ENCODE assay signal across 7 mouse cellular contexts in genomic region chr10:81628390-81628789, GRCm38 (mm10). TPM values are rescaled to one million over a fixed set of nuclear protein-coding genes. Genes with fewer than 3 reads are reported as not detected.
DNase-seq lines count a peak whose midpoint lies in the region; ATAC-seq and TF ChIP-seq lines count a peak whose summit lies in the region.

Ankrd24 (plus strand) TSS chr10:81628540.

- WGBS in lung, embryonic 14.5 days, result 74% methylated on average over 16 of the region's 16 CpGs
- WGBS in bone marrow, adult 2 months, result 86% methylated on average over 16 of the region's 16 CpGs
- 73% methylated on average over 16 of the region's 16 CpGs for WGBS in limb, embryonic 12.5 days
- 79% methylated on average over 16 of the region's 16 CpGs for WGBS in stomach, postnatal 0 days

- peak within 1 kb of the TSS; percentile 74 for H3K9ac ChIP-seq in lung, embryonic 14.5 days
- peak within 1 kb of the TSS; percentile 72 for H3K9ac ChIP-seq in limb, embryonic 12.5 days (replicated peaks)
- peak within 1 kb of the TSS; percentile 80 for H3K9ac ChIP-seq in stomach, postnatal 0 days (ENCODE audit: low read length)

- peak within 1 kb of the TSS; percentile 61 for H3K4me3 ChIP-seq in lung, embryonic 14.5 days (ENCODE audit: low read depth, low read length)
- peak within 1 kb of the TSS; percentile 83 for H3K4me3 ChIP-seq in bone marrow, adult 2 months (replicated peaks; ENCODE audit: control insufficient read depth, low read depth, low read length)
- peak within 1 kb of the TSS; percentile 74 for H3K4me3 ChIP-seq in limb, embryonic 12.5 days (replicated peaks)
- peak within 1 kb of the TSS; percentile 76 for H3K4me3 ChIP-seq in stomach, postnatal 0 days (ENCODE audit: low read depth, low read length)

- no peak for TF ChIP-seq POLR2A in bone marrow, adult 2 months (IDR thresholded peaks at IDR 0.05; ENCODE audit: borderline replicate concordance, control insufficient read depth, low read depth, low read length)

- H3K9me3 ChIP-seq in lung, embryonic 14.5 days (ENCODE audit: low read depth, low read length), result no peaks in the 10 kb centered on the region
- H3K9me3 ChIP-seq in limb, embryonic 12.5 days, result no peaks in the 10 kb centered on the region
- H3K9me3 ChIP-seq in stomach, postnatal 0 days (ENCODE audit: control insufficient read depth, low read length), result no peaks in the 10 kb centered on the region

- peaks cover 13% of the 10 kb centered on the region for H3K4me1 ChIP-seq in lung, embryonic 14.5 days (ENCODE audit: insufficient read depth)
- H3K4me1 ChIP-seq in bone marrow, adult 2 months (ENCODE audit: control insufficient read depth, insufficient read depth, low read length), result no peaks in the 10 kb centered on the region; the same call in none of the 2 replicates
- H3K4me1 ChIP-seq in limb, embryonic 12.5 days (replicated peaks), result peaks cover 23% of the 10 kb centered on the region
- H3K4me1 ChIP-seq in stomach, postnatal 0 days (replicated peaks; ENCODE audit: control insufficient read depth, insufficient read depth), result peaks cover 6% of the 10 kb centered on the region

- ATAC-seq in lung, embryonic 14.5 days (ENCODE audit: insufficient read depth), result no peak
- ATAC-seq in limb, embryonic 12.5 days (ENCODE audit: insufficient number of reproducible peaks, insufficient read depth, low FRiP score, low TSS enrichment, low read depth), result no peak
- ATAC-seq in stomach, postnatal 0 days (ENCODE audit: low FRiP score, low TSS enrichment), result no peak

- no peak for TF ChIP-seq CTCF in lung, embryonic 14.5 days (IDR thresholded peaks at IDR 0.05; ENCODE audit: low read depth)
- TF ChIP-seq CTCF in bone marrow, adult 2 months (IDR thresholded peaks at IDR 0.05; ENCODE audit: control insufficient read depth, insufficient read depth, low read length), result no peak
- TF ChIP-seq CTCF in stomach, postnatal 0 days (IDR thresholded peaks at IDR 0.05; ENCODE audit: low read depth), result no peak

- peak within 1 kb of the TSS; percentile 92 for H3K27ac ChIP-seq in lung, embryonic 14.5 days (ENCODE audit: low read depth)
- peak within 1 kb of the TSS; percentile 72 for H3K27ac ChIP-seq in bone marrow, adult 2 months (ENCODE audit: control insufficient read depth, insufficient read depth, low read depth, low read length, poor library complexity)
- peak within 1 kb of the TSS; percentile 92 for H3K27ac ChIP-seq in limb, embryonic 12.5 days
- peak within 1 kb of the TSS; percentile 86 for H3K27ac ChIP-seq in stomach, postnatal 0 days (replicated peaks)

- H3K27me3 ChIP-seq in lung, embryonic 14.5 days (ENCODE audit: insufficient read depth, low read length), result no peaks in the 10 kb centered on the region
- no peaks in the 10 kb centered on the region for H3K27me3 ChIP-seq in limb, embryonic 12.5 days
- H3K27me3 ChIP-seq in stomach, postnatal 0 days (ENCODE audit: control insufficient read depth, insufficient read depth, low read length), result no peaks in the 10 kb centered on the region

- no peak for TF ChIP-seq EP300 in stomach, postnatal 0 days (optimal IDR thresholded peaks at IDR 0.05)

- H3K36me3 ChIP-seq in lung, embryonic 14.5 days (ENCODE audit: insufficient read depth), result peaks cover 21% of the 10 kb centered on the region
- peaks cover 31% of the 10 kb centered on the region for H3K36me3 ChIP-seq in limb, embryonic 12.5 days
- no peaks in the 10 kb centered on the region for H3K36me3 ChIP-seq in stomach, postnatal 0 days (ENCODE audit: control insufficient read depth, insufficient read depth, low read length)

- peak within 1 kb of the TSS; percentile 67 for H3K4me2 ChIP-seq in lung, embryonic 14.5 days
- H3K4me2 ChIP-seq in limb, embryonic 12.5 days, result peak within 1 kb of the TSS; percentile 88
- peak within 1 kb of the TSS; percentile 81 for H3K4me2 ChIP-seq in stomach, postnatal 0 days (replicated peaks; ENCODE audit: low read depth)

- DNase-seq in lung, embryonic 14.5 days, result no peak
- DNase-seq in lung, postnatal 25 days (ENCODE audit: low spot score), result no peak
- DNase-seq in gonadal fat pad, adult 2 months (ENCODE audit: low read depth), result no peak
- DNase-seq in stomach, postnatal 0 days (ENCODE audit: low spot score), result no peak
- no peak for DNase-seq in Muller cell, postnatal 12 days (ENCODE audit: inconsistent ontology term)

RNA-seq across cellular contexts. Expression of gene Ankrd24, which starts in this region (rescaled TPM):
- polyA plus RNA-seq in lung, embryonic 14.5 days (2014; fragmentation: Nextera tagmentation; extraction: Ambion mirVana), result 6.1 and 7.3 TPM in 2 replicates
- polyA plus RNA-seq in bone marrow, adult 2 months (2011; ENCODE audit: insufficient read depth, insufficient read length, low replicate concordance, missing spikeins), result 5.3 and 11.1 TPM in 2 replicates
- 38.6 and 40.5 TPM in 2 replicates for polyA plus RNA-seq in gonadal fat pad, adult 2 months (2012; rRNA removed)
- polyA plus RNA-seq in limb, embryonic 12.5 days (2016; fragmentation: Nextera tagmentation; extraction: Ambion mirVana), result 10.1 and 10.4 TPM in 2 replicates
- 3.3 and 5.3 TPM in 2 replicates for polyA plus RNA-seq in stomach, postnatal 0 days (2015; fragmentation: Nextera tagmentation; extraction: Ambion mirVana)
